ENCODE assay signal across 8 mouse cellular contexts in genomic region chr11:58093021-58093528, GRCm38 (mm10). TPM values are rescaled to one million over a fixed set of nuclear protein-coding genes. Genes with fewer than 3 reads are reported as not detected.
A peak's percentile ranks its signal among the peaks of the same experiment; 100 is the strongest.
DNase-seq lines count a peak whose midpoint lies in the region; ATAC-seq lines count a peak whose summit lies in the region.

Gene Gm12248 (minus strand): TSS chr11:58093134.

- 22% methylated on average over 12 of the region's 12 CpGs for WGBS in forebrain, embryonic 10.5 days
- WGBS in forebrain, embryonic 16.5 days = 17% methylated on average over 12 of the region's 12 CpGs
- WGBS in heart, embryonic 10.5 days = 16% methylated on average over 12 of the region's 12 CpGs

- peaks cover 22% of the 10 kb centered on the region for H3K4me1 ChIP-seq in forebrain, embryonic 10.5 days
- H3K4me1 ChIP-seq in forebrain, embryonic 16.5 days (replicated peaks; ENCODE audit: control insufficient read depth, insufficient read depth, low read length) = peaks cover 4% of the 10 kb centered on the region; the same call in 1 of the 2 replicates
- H3K4me1 ChIP-seq in heart, embryonic 10.5 days = peaks cover 20% of the 10 kb centered on the region

- no peaks in the 10 kb centered on the region for H3K9me3 ChIP-seq in forebrain, embryonic 10.5 days
- H3K9me3 ChIP-seq in forebrain, embryonic 16.5 days (ENCODE audit: control insufficient read depth, low read length) = no peaks in the 10 kb centered on the region
- H3K9me3 ChIP-seq in heart, embryonic 10.5 days = no peaks in the 10 kb centered on the region

- no peak for ATAC-seq in forebrain, embryonic 16.5 days
- peak; percentile 45 for ATAC-seq in megakaryocyte, adult 5-6 weeks (ENCODE audit: poor library complexity, severe bottlenecking)

- peak within 1 kb of the TSS; percentile 62; the same call in 1 of the 2 replicates for H3K27ac ChIP-seq in forebrain, embryonic 10.5 days
- no peak within 1 kb of the TSS for H3K27ac ChIP-seq in forebrain, embryonic 16.5 days (ENCODE audit: low read length)
- peak within 1 kb of the TSS; percentile 56 for H3K27ac ChIP-seq in heart, embryonic 10.5 days

- peak within 1 kb of the TSS; percentile 24; the same call in 1 of the 2 replicates for H3K4me3 ChIP-seq in forebrain, embryonic 10.5 days
- H3K4me3 ChIP-seq in forebrain, embryonic 16.5 days (replicated peaks; ENCODE audit: low read length) = no peak within 1 kb of the TSS
- H3K4me3 ChIP-seq in heart, embryonic 10.5 days = peak within 1 kb of the TSS; percentile 40

- intact Hi-C loops in left cerebral cortex, postnatal 14 days (cut with DNase I) = no loop called here

- peak; percentile 31 for DNase-seq in forebrain, embryonic 10.5 days (ENCODE audit: extremely low spot score, low spot score)
- peak; percentile 68 to 74 for DNase-seq in adrenal gland, postnatal 36 days
- DNase-seq in heart, embryonic 10.5 days (ENCODE audit: low spot score) = peak; percentile 77
- peak; percentile 35 to 75 for DNase-seq in kidney, postnatal 25 days
- DNase-seq in T-cell, adult 2 months (ENCODE audit: low spot score) = no peak
- no peak for DNase-seq in left cerebral cortex, postnatal 14 days (ENCODE audit: low spot score in 2 of 2)

- no peaks in the 10 kb centered on the region for H3K36me3 ChIP-seq in forebrain, embryonic 10.5 days (replicated peaks)
- H3K36me3 ChIP-seq in forebrain, embryonic 16.5 days (ENCODE audit: control insufficient read depth, insufficient read depth) = no peaks in the 10 kb centered on the region
- H3K36me3 ChIP-seq in heart, embryonic 10.5 days = no peaks in the 10 kb centered on the region

- H3K9ac ChIP-seq in forebrain, embryonic 16.5 days (replicated peaks; ENCODE audit: low read depth, low read length) = no peak within 1 kb of the TSS

- H3K27me3 ChIP-seq in forebrain, embryonic 10.5 days (ENCODE audit: poor library complexity, severe bottlenecking) = peaks cover 33% of the 10 kb centered on the region
- H3K27me3 ChIP-seq in forebrain, embryonic 16.5 days (replicated peaks; ENCODE audit: control insufficient read depth, insufficient read depth, low read length) = no peaks in the 10 kb centered on the region
- peaks cover 11% of the 10 kb centered on the region for H3K27me3 ChIP-seq in heart, embryonic 10.5 days (ENCODE audit: insufficient read depth, poor library complexity, severe bottlenecking)

- no peak within 1 kb of the TSS for H3K4me2 ChIP-seq in forebrain, embryonic 16.5 days (ENCODE audit: low read length)

RNA-seq across cellular contexts. Expression of gene Gm12248, which starts in this region (rescaled TPM):
- not detected in 2 replicates for polyA plus RNA-seq in forebrain, embryonic 10.5 days (2016; fragmentation: Nextera tagmentation; extraction: Ambion mirVana)
- polyA plus RNA-seq in forebrain, embryonic 16.5 days (2015; fragmentation: Nextera tagmentation; extraction: Ambion mirVana) = not detected in 2 replicates
- total RNA-seq in adrenal gland, postnatal 36 days (2021) = 1 to 10 TPM in 1 of 2 experiments, not detected in 1; 1.0 TPM
- not detected in 2 replicates for polyA plus RNA-seq in heart, embryonic 10.5 days (2016; fragmentation: Nextera tagmentation; extraction: Ambion mirVana)
- not detected in 2 replicates for total RNA-seq in megakaryocyte, adult 5-6 weeks (2015)
- not detected in 2 replicates for total RNA-seq in megakaryocyte, adult 5-6 weeks (2017)
- total RNA-seq in left cerebral cortex, postnatal 14 days (2021) = not detected

Comparison
In these comparisons a context has a peak if more than half of its experiments do, and no peak if none do; other contexts are left out.
1. Peak in DNase-seq, H3K4me3 ChIP-seq and H3K27ac ChIP-seq in forebrain, embryonic 10.5 days; RNA of the gene not detected or under 1 TPM.
2. Peak in DNase-seq, H3K4me3 ChIP-seq and H3K27ac ChIP-seq in heart, embryonic 10.5 days; RNA of the gene not detected or under 1 TPM.
3. Peak in ATAC-seq in megakaryocyte, adult 5-6 weeks; RNA of the gene not detected or under 1 TPM.
4. DNase-seq: peak in adrenal gland, postnatal 36 days (2 of 2) and kidney, postnatal 25 days (2 of 2); none in T-cell, adult 2 months (single experiment) and left cerebral cortex, postnatal 14 days (0 of 2).